Mouse (Mus musculus) limb, embryonic 10.5 days (tissue): ENCODE data around the gene Padi6. TPM values are rescaled to one million over a fixed set of nuclear protein-coding genes. Genes with fewer than 3 reads are reported as not detected.

Experiments used
- DNase-seq: peaks from one replicate; pipeline ENCODE4 v3.0.0-alpha.2; 2017; ENCODE audit warnings: low spot score
- H3K27ac ChIP-seq: fragments of 300-500 bp; sonication (generic); 2 replicates; pipeline ENCODE4 v1.5.1; 2016; ENCODE audit warnings: mild to moderate bottlenecking
- H3K27me3 ChIP-seq: fragments of 300-500 bp; sonication (generic); 2 replicates; pipeline ENCODE4 v1.6.1; 2016; ENCODE audit warnings: low read depth, mild to moderate bottlenecking; ENCODE audit not compliant: poor library complexity, severe bottlenecking
- H3K36me3 ChIP-seq: fragments of 300-500 bp; sonication (generic); 2 replicates; pipeline ENCODE4 v1.6.1; 2016; ENCODE audit warnings: mild to moderate bottlenecking, moderate library complexity
- H3K4me1 ChIP-seq: fragments of 300-500 bp; sonication (generic); 2 replicates; pipeline ENCODE4 v1.6.1; 2016
- H3K4me3 ChIP-seq: fragments of 300-500 bp; sonication (generic); 2 replicates; pipeline ENCODE4 v1.5.1; 2016; ENCODE audit warnings: mild to moderate bottlenecking, moderate library complexity
- H3K9me3 ChIP-seq: fragments of 300-500 bp; sonication (generic); replicated peaks from 2 replicates; pipeline ENCODE4 v1.6.1; 2016; ENCODE audit warnings: mild to moderate bottlenecking
- WGBS: fragments of 180-500 bp; shearing (Covaris S2); methylation state at CpG from one replicate; pipeline ENCODE4 v1.1.7; 2016; 5-methylcytosine and 5-hydroxymethylcytosine counted together
- polyA plus RNA-seq: library from polyadenylated mRNA; unstranded; fragments of >200 nt; fragmentation: Nextera tagmentation; extraction: Ambion mirVana; gene quantifications from 2 replicates; pipeline ENCODE4 v1.2.1, GENCODE M21; 2016

The Padi6 gene
- polyA plus RNA-seq = not detected in 2 replicates

DNA sequence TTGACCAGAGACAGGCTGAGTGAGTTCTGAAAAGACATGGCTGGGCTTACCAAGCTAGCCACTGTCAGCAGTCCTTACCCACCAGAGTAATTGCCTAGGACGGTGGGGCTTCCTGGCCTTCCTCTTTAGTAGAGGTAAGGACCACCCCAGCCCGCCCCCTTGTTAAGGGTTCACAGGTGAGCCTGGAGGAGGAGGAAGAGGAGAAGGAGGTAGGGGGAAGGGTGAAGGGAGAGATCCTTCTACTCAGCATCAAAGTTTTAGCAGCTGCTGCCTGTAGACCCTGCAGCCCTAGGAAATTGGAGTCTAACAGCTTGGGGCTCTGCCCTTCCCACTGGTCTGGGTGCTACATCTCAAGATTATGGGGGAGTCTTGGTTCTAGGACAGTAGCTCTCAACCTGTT lies at the start of gene Padi6:
Gene Padi6, minus strand, starts transcription at position 101 of the 400 bp plus-strand sequence.
- H3K9me3 ChIP-seq = no peaks in the 10 kb centered on the region
- H3K4me1 ChIP-seq = peaks cover 12% of the 10 kb centered on the region
- H3K27me3 ChIP-seq = peaks cover 8% of the 10 kb centered on the region
- no peaks in the 10 kb centered on the region for H3K36me3 ChIP-seq
- DNase-seq = no peak
- no peak within 1 kb of the TSS for H3K4me3 ChIP-seq
- 81% methylated on average over 2 of the region's 2 CpGs for WGBS
- no peak within 1 kb of the TSS for H3K27ac ChIP-seq

DNA sequence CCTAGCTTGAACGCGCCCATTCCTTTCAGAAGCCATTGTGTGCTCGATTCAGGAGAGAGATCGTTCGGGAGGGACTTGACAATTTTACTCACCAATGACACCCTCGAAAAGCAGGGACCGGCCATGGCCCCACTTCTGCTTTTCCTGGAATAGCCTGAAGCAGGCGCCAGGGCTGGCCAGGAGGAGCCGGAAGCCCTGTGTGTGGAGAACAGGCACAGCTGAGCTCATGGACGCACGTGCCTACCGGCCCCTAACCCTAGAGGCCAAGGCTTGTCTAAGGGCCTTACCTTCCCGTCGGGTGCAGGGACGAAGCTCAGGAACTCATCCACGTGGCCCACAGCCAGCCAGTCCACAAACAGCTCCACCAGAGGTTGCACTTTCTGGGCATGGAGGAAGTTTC lies 48.6 kb upstream of the Padi6 start:
- Histone ChIP-seq H3K27ac (no peak overlapping the region; the same call in 1 of the 2 replicates), H3K4me3 (no peak overlapping the region), H3K9me3 (no peaks in the 10 kb centered on the region), H3K4me1 (peaks cover 16% of the 10 kb centered on the region), H3K36me3 (no peaks in the 10 kb centered on the region), H3K27me3 (0 out of 2 replicates have a peak, but pooled peaks cover 3% of the 10 kb centered on the region)
- WGBS = 87% methylated on average over 16 of the region's 16 CpGs
- DNase-seq = no peak

DNA sequence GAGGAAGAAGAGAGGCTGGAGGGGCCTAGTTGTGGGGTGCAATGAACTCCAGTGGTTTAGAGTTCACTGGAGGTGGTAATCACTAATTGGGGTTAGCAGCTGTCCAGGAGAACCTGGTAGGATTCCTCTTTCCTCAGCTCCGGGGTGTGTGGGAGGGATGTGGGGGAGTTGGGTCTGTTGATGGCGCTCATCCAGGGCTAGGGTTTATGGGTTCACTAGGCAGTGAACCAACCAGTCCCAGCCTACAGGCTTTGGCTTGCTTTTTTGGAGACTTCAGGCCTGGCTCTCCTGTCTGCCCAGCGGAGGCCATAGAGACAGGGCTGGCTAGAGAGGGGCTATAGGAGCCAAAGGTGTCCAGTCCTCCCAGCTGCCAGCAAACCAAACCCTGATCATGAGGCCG lies 47.5 kb upstream of the Padi6 start:
- H3K27me3 ChIP-seq = 0 out of 2 replicates have a peak, but pooled peaks cover 3% of the 10 kb centered on the region
- H3K4me1 ChIP-seq = peaks cover 15% of the 10 kb centered on the region
- no peaks in the 10 kb centered on the region for H3K9me3 ChIP-seq
- H3K36me3 ChIP-seq = no peaks in the 10 kb centered on the region
- no peak for DNase-seq
- WGBS = 82% methylated on average over 4 of the region's 4 CpGs
- peak overlapping the region; percentile 43 for H3K27ac ChIP-seq
- no peak overlapping the region for H3K4me3 ChIP-seq

DNA sequence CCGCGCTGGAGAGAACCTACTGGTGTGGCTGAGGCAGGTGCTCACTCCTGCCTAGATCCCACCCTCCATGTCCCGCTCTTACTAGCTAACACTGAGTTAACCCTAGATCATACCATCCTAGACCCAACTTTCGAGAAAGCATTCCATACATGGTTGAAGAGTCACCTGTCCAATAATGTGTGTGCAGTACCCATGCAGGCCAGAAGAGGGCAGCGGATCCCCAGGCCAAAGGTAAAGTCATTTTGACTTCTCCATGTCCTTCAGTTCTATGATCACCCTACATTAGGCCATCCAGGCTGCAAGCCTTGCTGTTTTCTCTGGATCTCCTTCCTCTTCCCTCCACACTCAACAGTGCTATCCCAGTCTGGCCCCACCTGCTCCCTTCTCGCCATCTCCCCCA lies 46.5 kb upstream of the Padi6 start:
- Histone ChIP-seq H3K36me3 (no peaks in the 10 kb centered on the region), H3K27ac (peak overlapping the region; percentile 43; the same call in 1 of the 2 replicates), H3K9me3 (no peaks in the 10 kb centered on the region), H3K4me1 (peaks cover 15% of the 10 kb centered on the region), H3K4me3 (no peak overlapping the region), H3K27me3 (0 out of 2 replicates have a peak, but pooled peaks cover 3% of the 10 kb centered on the region)
- DNase-seq = peak; percentile 88
- WGBS = 47% methylated on average over 6 of the region's 6 CpGs

DNA sequence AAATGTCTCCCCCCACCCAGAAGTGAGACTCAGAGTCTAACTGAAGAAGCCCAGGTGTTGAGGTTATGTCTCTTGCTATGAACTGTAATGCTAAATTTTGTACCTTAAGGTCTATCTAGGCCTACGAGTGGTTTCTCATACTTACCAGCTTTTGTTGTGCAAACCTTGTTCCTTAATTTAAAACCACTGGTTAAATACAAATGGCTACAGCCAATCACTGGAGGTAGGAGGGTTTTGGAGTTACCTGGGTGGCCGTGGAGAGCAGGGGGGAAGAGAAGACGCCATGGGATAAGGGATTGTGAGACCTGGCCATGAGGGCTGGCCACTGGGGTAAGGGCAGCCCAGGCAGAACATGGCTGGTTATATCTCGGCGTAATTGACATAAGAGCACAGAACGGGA lies 45.8 kb upstream of the Padi6 start:
- H3K27me3 ChIP-seq = 0 out of 2 replicates have a peak, but pooled peaks cover 3% of the 10 kb centered on the region
- H3K4me3 ChIP-seq = no peak overlapping the region
- no peak for DNase-seq
- WGBS = 84% methylated on average over 6 of the region's 6 CpGs
- H3K27ac ChIP-seq = no peak overlapping the region
- H3K9me3 ChIP-seq = no peaks in the 10 kb centered on the region
- no peaks in the 10 kb centered on the region for H3K36me3 ChIP-seq
- peaks cover 15% of the 10 kb centered on the region for H3K4me1 ChIP-seq

DNA sequence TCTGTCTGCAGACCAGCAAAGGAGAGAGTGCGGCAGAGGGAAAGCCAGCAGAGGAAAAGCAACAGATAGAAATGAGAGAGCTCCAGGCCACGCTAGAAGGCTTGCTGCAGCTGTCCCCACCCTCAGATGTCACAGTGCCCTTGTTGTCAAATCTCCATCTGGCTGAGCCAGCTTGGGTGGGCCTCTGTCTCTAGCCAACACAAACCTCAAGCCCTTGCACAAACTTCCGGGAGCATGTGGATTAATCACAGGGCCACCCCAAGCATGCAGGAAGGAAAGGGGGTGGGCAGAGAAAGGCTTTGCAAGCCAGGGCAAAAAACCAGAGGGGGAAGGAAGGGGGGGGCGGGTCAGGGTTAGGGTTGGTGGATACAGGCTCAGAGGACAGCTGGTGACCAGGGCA lies 45.0 kb upstream of the Padi6 start:
- no peak overlapping the region for H3K4me3 ChIP-seq
- H3K9me3 ChIP-seq = no peaks in the 10 kb centered on the region
- peaks cover 15% of the 10 kb centered on the region for H3K4me1 ChIP-seq
- no peaks in the 10 kb centered on the region for H3K36me3 ChIP-seq
- no peaks in the 10 kb centered on the region for H3K27me3 ChIP-seq
- DNase-seq = no peak
- 81% methylated on average over 4 of the region's 4 CpGs for WGBS
- H3K27ac ChIP-seq = no peak overlapping the region

DNA sequence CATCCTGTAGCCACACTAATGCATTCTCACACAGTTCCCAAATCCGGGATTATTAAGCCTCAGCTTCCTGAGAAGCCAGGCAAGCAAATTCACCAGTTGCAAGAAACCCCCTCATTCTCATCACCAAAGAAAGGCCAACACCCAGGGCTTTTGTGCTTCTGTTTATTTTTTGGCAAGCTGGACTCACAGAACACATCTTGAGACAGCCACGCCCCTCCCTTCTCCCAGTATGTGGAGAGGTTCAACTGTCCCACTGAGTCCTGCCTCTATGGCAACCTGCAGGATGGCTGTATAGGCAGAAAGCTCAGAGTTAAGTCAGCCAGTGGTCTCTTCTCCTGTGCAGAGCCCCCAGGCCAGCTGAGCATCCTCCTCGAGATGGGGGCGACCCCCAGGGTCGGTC lies 42.8 kb upstream of the Padi6 start:
- Histone ChIP-seq H3K27ac (no peak overlapping the region), H3K4me1 (peaks cover 16% of the 10 kb centered on the region), H3K27me3 (no peaks in the 10 kb centered on the region), H3K4me3 (no peak overlapping the region), H3K36me3 (no peaks in the 10 kb centered on the region), H3K9me3 (no peaks in the 10 kb centered on the region)
- WGBS = 87% methylated on average over 5 of the region's 5 CpGs
- DNase-seq = no peak

DNA sequence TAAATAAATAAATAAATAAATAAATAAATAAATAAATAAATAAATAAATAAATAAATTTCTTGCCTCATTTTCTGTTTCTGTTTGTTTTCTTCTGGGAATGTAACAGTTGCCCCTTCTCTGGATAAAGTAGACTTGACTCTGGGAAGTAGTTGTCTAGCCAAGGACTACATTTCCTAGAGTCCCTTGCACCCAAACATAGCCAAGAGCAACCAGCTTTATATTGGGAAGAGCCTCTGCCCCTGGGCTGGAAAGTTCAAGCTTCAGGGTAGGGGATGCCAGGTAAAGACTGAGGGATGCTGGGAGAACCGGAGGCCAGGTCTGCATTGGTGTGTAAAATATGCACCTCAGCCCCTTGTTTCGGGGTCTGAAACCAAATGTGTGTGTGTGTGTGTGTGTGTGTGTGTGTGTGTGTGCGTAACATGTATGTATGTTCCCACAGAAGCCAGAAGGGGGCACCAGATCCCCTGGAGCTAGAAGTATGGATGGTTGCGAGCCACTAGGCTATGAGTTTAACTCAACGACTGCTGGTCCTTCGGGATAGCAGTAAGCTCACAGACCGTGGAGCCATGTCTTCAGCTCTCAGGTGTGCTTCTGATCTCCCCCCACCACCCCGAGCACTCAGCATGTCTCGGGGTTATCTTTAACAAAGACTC lies 42.0 kb upstream of the Padi6 start:
- no peak for DNase-seq
- no peaks in the 10 kb centered on the region for H3K27me3 ChIP-seq
- H3K36me3 ChIP-seq = no peaks in the 10 kb centered on the region
- WGBS = 95% methylated on average over 9 of the region's 9 CpGs
- no peak overlapping the region for H3K4me3 ChIP-seq
- no peaks in the 10 kb centered on the region for H3K9me3 ChIP-seq
- H3K4me1 ChIP-seq = peaks cover 14% of the 10 kb centered on the region
- no peak overlapping the region for H3K27ac ChIP-seq

DNA sequence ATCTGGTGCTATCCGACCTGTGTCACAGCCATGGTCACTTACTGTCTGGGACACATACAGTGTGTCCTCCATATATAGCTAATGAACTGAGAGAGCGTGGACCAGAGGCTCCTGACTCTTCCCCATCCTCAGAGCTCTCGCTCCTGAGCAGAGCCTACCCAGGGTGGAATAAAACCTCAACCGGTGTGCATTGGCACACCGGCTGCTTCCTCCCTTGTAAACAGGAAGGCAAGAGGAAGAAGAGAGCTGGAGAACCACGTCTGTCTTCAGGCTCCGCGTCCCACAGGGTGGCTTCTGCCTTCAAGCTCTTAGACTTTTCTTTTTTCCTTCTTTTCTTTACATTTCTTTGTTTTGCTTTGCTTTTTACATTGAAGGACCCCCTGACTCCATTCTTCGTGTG lies 40.4 kb upstream of the Padi6 start:
- peaks cover 10% of the 10 kb centered on the region for H3K4me1 ChIP-seq
- no peak overlapping the region for H3K27ac ChIP-seq
- H3K36me3 ChIP-seq = no peaks in the 10 kb centered on the region
- no peaks in the 10 kb centered on the region for H3K9me3 ChIP-seq
- H3K27me3 ChIP-seq = no peaks in the 10 kb centered on the region
- 89% methylated on average over 9 of the region's 9 CpGs for WGBS
- no peak for DNase-seq
- no peak overlapping the region for H3K4me3 ChIP-seq

DNA sequence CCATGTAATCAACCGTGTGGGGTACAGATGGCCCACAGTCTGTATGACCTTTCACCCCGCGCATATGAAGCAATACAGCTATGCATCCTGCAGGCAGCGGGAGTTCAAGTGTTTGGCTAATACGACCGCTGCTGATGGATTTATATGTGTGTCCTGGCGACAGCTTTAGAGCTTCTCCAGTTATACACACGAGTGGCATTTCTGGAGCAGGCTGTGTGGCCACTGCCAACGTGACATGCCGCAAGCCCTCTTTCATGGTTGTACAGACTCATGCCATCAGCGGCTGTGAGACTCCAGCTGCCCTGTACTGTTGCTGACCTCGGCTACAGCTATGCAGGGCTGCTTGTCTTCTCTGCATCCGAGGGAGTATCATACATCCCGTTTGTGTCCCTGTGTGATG lies 38.1 kb upstream of the Padi6 start:
- H3K36me3 ChIP-seq = no peaks in the 10 kb centered on the region
- WGBS = 73% methylated on average over 14 of the region's 14 CpGs
- peaks cover 10% of the 10 kb centered on the region for H3K4me1 ChIP-seq
- H3K27ac ChIP-seq = no peak overlapping the region
- no peak for DNase-seq
- no peaks in the 10 kb centered on the region for H3K9me3 ChIP-seq
- H3K27me3 ChIP-seq = no peaks in the 10 kb centered on the region
- no peak overlapping the region for H3K4me3 ChIP-seq

DNA sequence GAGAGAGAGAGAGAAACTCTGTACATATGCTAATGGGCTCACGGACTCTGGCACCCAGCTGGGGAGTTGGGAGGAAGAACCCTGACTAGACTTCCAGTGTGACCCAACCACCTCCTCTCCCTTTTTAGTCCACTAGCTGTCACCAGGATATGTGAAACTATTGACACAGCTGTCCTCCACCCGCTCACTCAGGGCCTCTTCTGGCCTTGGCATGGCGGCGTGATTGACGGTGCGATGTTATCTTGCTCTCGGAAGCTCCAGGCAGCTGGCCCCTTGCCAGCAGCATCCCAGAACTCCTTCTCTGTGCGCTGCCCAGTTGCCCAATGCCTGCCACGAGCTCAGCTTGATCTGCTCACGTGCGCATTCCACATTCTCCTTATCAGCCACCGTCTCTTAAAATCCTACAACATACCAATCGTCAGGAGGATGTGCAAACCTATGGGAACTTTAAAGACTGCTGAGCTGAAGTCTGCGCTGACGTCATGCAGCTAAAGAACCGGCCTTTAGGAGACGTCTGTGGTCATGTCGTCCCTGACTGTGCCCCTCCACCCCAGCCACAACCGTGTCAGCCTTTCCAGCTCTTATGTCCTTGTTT lies 37.5 kb upstream of the Padi6 start:
- WGBS = 60% methylated on average over 19 of the region's 19 CpGs
- no peaks in the 10 kb centered on the region for H3K36me3 ChIP-seq
- DNase-seq = no peak
- H3K9me3 ChIP-seq = no peaks in the 10 kb centered on the region
- H3K27me3 ChIP-seq = no peaks in the 10 kb centered on the region
- H3K27ac ChIP-seq = no peak overlapping the region
- peaks cover 10% of the 10 kb centered on the region for H3K4me1 ChIP-seq
- H3K4me3 ChIP-seq = no peak overlapping the region

DNA sequence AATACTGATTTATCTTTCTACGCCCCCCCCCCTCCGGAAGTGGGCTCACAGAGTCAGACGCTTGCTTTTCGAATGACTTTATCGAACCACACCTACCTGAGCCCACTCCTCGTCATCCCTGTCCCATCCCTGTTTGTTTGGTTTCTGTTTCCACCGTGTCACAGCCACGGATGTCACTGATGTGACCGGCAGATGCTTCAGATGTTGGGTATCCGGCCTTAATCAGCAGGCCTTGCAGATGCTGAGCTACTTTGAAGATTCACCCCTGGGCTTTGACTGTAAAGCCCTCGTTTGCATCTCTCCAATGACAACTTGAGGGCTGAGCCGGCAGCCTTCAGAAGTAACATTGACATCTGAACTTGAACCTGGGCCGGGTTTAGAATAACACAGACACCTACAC lies 34.2 kb upstream of the Padi6 start:
- H3K27me3 ChIP-seq = no peaks in the 10 kb centered on the region
- H3K4me3 ChIP-seq = no peak overlapping the region
- H3K27ac ChIP-seq = no peak overlapping the region
- no peaks in the 10 kb centered on the region for H3K9me3 ChIP-seq
- H3K4me1 ChIP-seq = peaks cover 18% of the 10 kb centered on the region
- no peaks in the 10 kb centered on the region for H3K36me3 ChIP-seq
- DNase-seq = no peak
- WGBS = 74% methylated on average over 13 of the region's 13 CpGs

DNA sequence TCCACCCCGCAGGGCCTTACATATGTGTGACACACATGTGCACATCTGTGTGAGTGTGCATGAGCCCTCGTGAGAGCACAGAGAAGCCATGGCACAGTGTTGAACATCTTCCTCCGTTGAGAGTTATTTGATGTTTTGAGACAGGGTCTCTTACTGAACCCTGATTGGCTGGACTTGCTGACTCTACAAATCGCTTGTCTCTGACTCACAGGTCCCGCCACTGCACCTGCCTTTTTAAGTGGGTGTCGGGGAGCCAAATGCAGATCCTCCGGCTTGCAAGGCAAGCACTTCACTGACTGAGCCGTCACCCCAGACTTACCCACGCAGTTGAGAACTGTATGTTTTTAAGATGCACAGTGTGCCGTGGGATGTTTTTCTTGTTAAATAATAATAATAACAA lies 33.4 kb upstream of the Padi6 start:
- 88% methylated on average over 10 of the region's 10 CpGs for WGBS
- Histone ChIP-seq H3K4me1 (peaks cover 18% of the 10 kb centered on the region), H3K9me3 (no peaks in the 10 kb centered on the region), H3K4me3 (no peak overlapping the region), H3K27me3 (no peaks in the 10 kb centered on the region), H3K36me3 (no peaks in the 10 kb centered on the region), H3K27ac (no peak overlapping the region)
- DNase-seq = no peak
